ENCODE assay signal across 9 mouse cellular contexts in genomic region chr5:136084144-136084881, GRCm38 (mm10). TPM values are rescaled to one million over a fixed set of nuclear protein-coding genes. Genes with fewer than 3 reads are reported as not detected.
DNase-seq lines count a peak whose midpoint lies in the region; ATAC-seq and TF ChIP-seq lines count a peak whose summit lies in the region.
"Had no signal": no experiment of that assay in that cellular context is flagged by ENCODE, and none has a peak within 500 bp of the region (broad histone marks: within the 10 kb centered on the region; RNA-seq: fewer than 3 reads in every experiment).

No protein-coding gene starts in this region.

- H3K36me3 ChIP-seq in hindbrain, embryonic 14.5 days (replicated peaks; ENCODE audit: control insufficient read depth, insufficient read depth): no peaks in the 10 kb centered on the region

- H3K27me3 ChIP-seq in hindbrain, embryonic 14.5 days (ENCODE audit: control insufficient read depth, insufficient read depth, low read length): no peaks in the 10 kb centered on the region

- peak overlapping the region; percentile 82 for H3K4me2 ChIP-seq in hindbrain, embryonic 14.5 days (replicated peaks)

- H3K4me3 ChIP-seq in gastrocnemius, adult 2 months: peak overlapping the region; percentile 97
- H3K4me3 ChIP-seq in bone marrow, adult 2 months (replicated peaks; ENCODE audit: control insufficient read depth, low read depth, low read length): peak overlapping the region; percentile 74
- H3K4me3 ChIP-seq in hindbrain, embryonic 14.5 days (replicated peaks; ENCODE audit: low read length): peak overlapping the region; percentile 48

- intact Hi-C loops in gastrocnemius, adult 2 months (cut with DNase I): no loop called here
- intact Hi-C loops in gastrocnemius, postnatal 14 days (cut with DNase I; ENCODE audit: low total_unique reads): no loop called here

- TF ChIP-seq POLR2A in bone marrow, adult 2 months (IDR thresholded peaks at IDR 0.05; ENCODE audit: borderline replicate concordance, control insufficient read depth, low read depth, low read length): no peak

- peak; percentile 42 for DNase-seq in gastrocnemius, adult 2 months
- no peak for DNase-seq in gastrocnemius, postnatal 14 days
- DNase-seq in 416B (ENCODE audit: low read depth): peak; percentile 52
- DNase-seq in hindbrain, embryonic 14.5 days (ENCODE audit: low spot score): peak; percentile 30
- DNase-seq in frontal cortex, postnatal 14 days (ENCODE audit: low spot score in 2 of 2): no peak
- no peak for DNase-seq in layer of hippocampus, adult 11-12 months (ENCODE audit: low spot score)

- no peaks in the 10 kb centered on the region for H3K9me3 ChIP-seq in hindbrain, embryonic 14.5 days (ENCODE audit: control insufficient read depth, low read length)

- H3K27ac ChIP-seq in gastrocnemius, adult 2 months: peak overlapping the region; percentile 95
- peak overlapping the region; percentile 31 for H3K27ac ChIP-seq in bone marrow, adult 2 months (ENCODE audit: control insufficient read depth, insufficient read depth, low read depth, low read length, poor library complexity)
- 0 out of 2 replicates have a peak overlapping the region, but pooled peaks have one; percentile 17 for H3K27ac ChIP-seq in hindbrain, embryonic 14.5 days

- TF ChIP-seq CTCF in gastrocnemius, adult 2 months (IDR thresholded peaks at IDR 0.05): no peak
- TF ChIP-seq CTCF in bone marrow, adult 2 months (IDR thresholded peaks at IDR 0.05; ENCODE audit: control insufficient read depth, insufficient read depth, low read length): no peak

- peak; percentile 28 for ATAC-seq in hindbrain, embryonic 14.5 days (ENCODE audit: low FRiP score)
- ATAC-seq in megakaryocyte-erythroid progenitor cell, adult 5-6 weeks (replicated peaks; ENCODE audit: low FRiP score, low TSS enrichment, poor library complexity, severe bottlenecking): 0 out of 2 replicates have a peak, but pooled peaks have one; percentile 14

- peak overlapping the region; percentile 62 for H3K9ac ChIP-seq in hindbrain, embryonic 14.5 days

- H3K4me1 ChIP-seq in bone marrow, adult 2 months (ENCODE audit: control insufficient read depth, insufficient read depth, low read length): no peaks in the 10 kb centered on the region; the same call in 1 of the 2 replicates
- H3K4me1 ChIP-seq in hindbrain, embryonic 14.5 days (replicated peaks; ENCODE audit: control insufficient read depth, insufficient read depth, low read length): peaks cover 18% of the 10 kb centered on the region

- under 1% methylated on average over 23 of the region's 23 CpGs for WGBS in bone marrow, adult 2 months
- 3% methylated on average over 23 of the region's 23 CpGs for WGBS in hindbrain, embryonic 14.5 days

RNA-seq across cellular contexts. Expression of gene Rasa4, which starts 0.6 kb away (rescaled TPM):
- total RNA-seq in gastrocnemius, adult 2 months (2021): 10 to 100 TPM; 25.0 to 28.8 TPM
- 10 to 100 TPM; 14.6 to 15.3 TPM for total RNA-seq in gastrocnemius, postnatal 14 days (2021)
- polyA plus RNA-seq in bone marrow, adult 2 months (2011; ENCODE audit: insufficient read depth, insufficient read length, low replicate concordance, missing spikeins): 16.7 and 31.3 TPM in 2 replicates
- 13.6 and 15.0 TPM in 2 replicates for polyA plus RNA-seq in hindbrain, embryonic 14.5 days (2014; fragmentation: Nextera tagmentation; extraction: Ambion mirVana)
- total RNA-seq in megakaryocyte-erythroid progenitor cell, adult 5-6 weeks (2014; fragmentation: Nextera tagmentation): 3.9 and 5.2 TPM in 2 replicates
- total RNA-seq in megakaryocyte-erythroid progenitor cell, adult 5-6 weeks (2017): 1.7 and 2.1 TPM in 2 replicates

RNA-seq across cellular contexts. Expression of gene Upk3bl, which starts 30.0 kb away (rescaled TPM):
- not detected for total RNA-seq in gastrocnemius, adult 2 months (2021)
- total RNA-seq in gastrocnemius, postnatal 14 days (2021): under 1 TPM in 1 of 2 experiments, not detected in 1; 0.27 TPM
- not detected in 2 replicates for polyA plus RNA-seq in bone marrow, adult 2 months (2011; ENCODE audit: insufficient read depth, insufficient read length, low replicate concordance, missing spikeins)
- polyA plus RNA-seq in hindbrain, embryonic 14.5 days (2014; fragmentation: Nextera tagmentation; extraction: Ambion mirVana): not detected in 2 replicates
- total RNA-seq in megakaryocyte-erythroid progenitor cell, adult 5-6 weeks (2014; fragmentation: Nextera tagmentation): not detected in 2 replicates
- total RNA-seq in megakaryocyte-erythroid progenitor cell, adult 5-6 weeks (2017): not detected in 2 replicates

RNA-seq across cellular contexts. Expression of gene Polr2j, which starts 32.1 kb away (rescaled TPM):
- 10 to 100 TPM; 62.9 to 69.6 TPM for total RNA-seq in gastrocnemius, adult 2 months (2021)
- 10 to 100 TPM; 52.9 to 66.0 TPM for total RNA-seq in gastrocnemius, postnatal 14 days (2021)
- 54.8 and 82.1 TPM in 2 replicates for polyA plus RNA-seq in bone marrow, adult 2 months (2011; ENCODE audit: insufficient read depth, insufficient read length, low replicate concordance, missing spikeins)
- 209 and 235 TPM in 2 replicates for polyA plus RNA-seq in hindbrain, embryonic 14.5 days (2014; fragmentation: Nextera tagmentation; extraction: Ambion mirVana)
- 227 and 248 TPM in 2 replicates for total RNA-seq in megakaryocyte-erythroid progenitor cell, adult 5-6 weeks (2014; fragmentation: Nextera tagmentation)
- 163 and 177 TPM in 2 replicates for total RNA-seq in megakaryocyte-erythroid progenitor cell, adult 5-6 weeks (2017)

RNA-seq across cellular contexts. Expression of gene Upk3b, which starts 46.0 kb away (rescaled TPM):
- not detected for total RNA-seq in gastrocnemius, adult 2 months (2021)
- not detected for total RNA-seq in gastrocnemius, postnatal 14 days (2021)
- polyA plus RNA-seq in bone marrow, adult 2 months (2011; ENCODE audit: insufficient read depth, insufficient read length, low replicate concordance, missing spikeins): not detected in 2 replicates
- polyA plus RNA-seq in hindbrain, embryonic 14.5 days (2014; fragmentation: Nextera tagmentation; extraction: Ambion mirVana): not detected in 2 replicates
- total RNA-seq in megakaryocyte-erythroid progenitor cell, adult 5-6 weeks (2014; fragmentation: Nextera tagmentation): not detected in 2 replicates
- total RNA-seq in megakaryocyte-erythroid progenitor cell, adult 5-6 weeks (2017): not detected in 2 replicates
- total RNA-seq: neutrophil, adult 5-6 weeks had no signal

RNA-seq across cellular contexts. Expression of gene Lrwd1, which starts 51.6 kb away (rescaled TPM):
- total RNA-seq in gastrocnemius, adult 2 months (2021): 1 to 10 TPM; 4.6 to 5.5 TPM
- 1 to 10 TPM; 4.0 to 4.3 TPM for total RNA-seq in gastrocnemius, postnatal 14 days (2021)
- polyA plus RNA-seq in bone marrow, adult 2 months (2011; ENCODE audit: insufficient read depth, insufficient read length, low replicate concordance, missing spikeins): 41.9 and 61.5 TPM in 2 replicates
- polyA plus RNA-seq in hindbrain, embryonic 14.5 days (2014; fragmentation: Nextera tagmentation; extraction: Ambion mirVana): 18.2 and 20.5 TPM in 2 replicates
- total RNA-seq in megakaryocyte-erythroid progenitor cell, adult 5-6 weeks (2014; fragmentation: Nextera tagmentation): 64.7 and 67.4 TPM in 2 replicates
- 47.7 and 49.6 TPM in 2 replicates for total RNA-seq in megakaryocyte-erythroid progenitor cell, adult 5-6 weeks (2017)

Comparison
In these comparisons a context has a peak if more than half of its experiments do, and no peak if none do; other contexts are left out.
1. DNase-seq: peak in gastrocnemius, adult 2 months (single experiment), 416B (single experiment) and hindbrain, embryonic 14.5 days (single experiment); none in gastrocnemius, postnatal 14 days (single experiment), frontal cortex, postnatal 14 days (0 of 2) and layer of hippocampus, adult 11-12 months (single experiment).
2. H3K27ac ChIP-seq: peak in every context shown above with its lines; median percentile 95 in gastrocnemius, adult 2 months; 31 in bone marrow, adult 2 months; 17 in hindbrain, embryonic 14.5 days.
3. Peak in every context shown above with its lines, with median percentiles within 50 percentile points of each other: H3K4me3 ChIP-seq.